Comparison of ENCODE assay signal across 9 mouse cellular contexts in the genomic region with DNA sequence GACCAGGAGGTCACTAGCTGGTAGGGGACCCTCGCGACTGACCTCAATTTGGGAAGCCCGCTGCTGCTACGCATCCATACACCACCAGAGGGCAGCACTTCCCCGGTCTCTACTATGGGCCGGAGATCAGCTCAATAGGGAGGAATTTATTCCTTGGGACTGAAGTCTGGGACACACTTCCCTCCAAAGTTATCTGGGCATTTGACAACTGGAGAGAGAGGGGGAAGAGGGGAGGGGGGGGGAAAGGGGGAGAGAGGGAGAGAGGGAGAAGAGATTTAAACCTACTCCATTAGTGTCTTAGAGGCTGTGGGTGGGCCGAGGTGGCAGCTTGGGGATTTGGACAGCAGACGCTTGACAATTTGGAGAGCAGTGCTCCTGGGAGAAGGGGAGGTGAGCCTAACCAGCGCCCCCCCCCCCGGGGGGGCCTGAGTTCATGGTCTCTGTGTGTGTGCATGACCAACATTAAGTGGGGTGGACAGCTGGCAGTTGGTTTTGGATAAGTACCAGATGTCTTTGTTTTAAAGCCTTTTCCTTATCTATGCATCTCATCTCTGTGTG. TPM values are rescaled to one million over a fixed set of nuclear protein-coding genes. Genes with fewer than 3 reads are reported as not detected.
DNase-seq lines count a peak whose midpoint lies in the region; ATAC-seq and TF ChIP-seq lines count a peak whose summit lies in the region.
"Had no signal": no experiment of that assay in that cellular context is flagged by ENCODE, and none has a peak within 500 bp of the region (broad histone marks: within the 10 kb centered on the region; RNA-seq: fewer than 3 reads in every experiment).

No protein-coding gene starts in this region.

- peak; percentile 54 for DNase-seq in ovary, postnatal 10 days (ENCODE audit: low spot score)
- no peak for DNase-seq in ovary, adult 18-20 months (ENCODE audit: low spot score)
- peak; percentile 14 for DNase-seq in gastrocnemius, postnatal 25 days
- DNase-seq in liver, embryonic 14.5 days (ENCODE audit: low read depth in 3 of 3, low spot score in 3 of 3): no peak
- peak; percentile 71 to 75 for DNase-seq in thymus, postnatal 36 days

- no peaks in the 10 kb centered on the region for H3K36me3 ChIP-seq in kidney, embryonic 16.5 days (ENCODE audit: insufficient read depth, low read length)
- H3K36me3 ChIP-seq in liver, embryonic 14.5 days (replicated peaks; ENCODE audit: control insufficient read depth, insufficient read depth, low read depth): no peaks in the 10 kb centered on the region

- H3K9me3 ChIP-seq in kidney, embryonic 16.5 days (ENCODE audit: low read length): no peaks in the 10 kb centered on the region
- no peaks in the 10 kb centered on the region for H3K9me3 ChIP-seq in liver, embryonic 14.5 days (ENCODE audit: control insufficient read depth, low read length)

- no peak overlapping the region for H3K4me3 ChIP-seq in kidney, embryonic 16.5 days (ENCODE audit: low read length)
- no peak overlapping the region for H3K4me3 ChIP-seq in liver, embryonic 14.5 days (ENCODE audit: insufficient read depth in 1 of 2, low read depth in 2 of 2, low read length in 2 of 2)
- H3K4me3 ChIP-seq in olfactory bulb, adult 2 months (ENCODE audit: insufficient read depth, low read depth, low read length): no peak overlapping the region

- TF ChIP-seq CTCF in liver, embryonic 14.5 days (IDR thresholded peaks at IDR 0.05; ENCODE audit: low read depth): peak; percentile 89
- TF ChIP-seq CTCF in olfactory bulb, adult 2 months (IDR thresholded peaks at IDR 0.05; ENCODE audit: insufficient read depth, low read depth, low read length): peak; percentile 80

- H3K9ac ChIP-seq in kidney, embryonic 16.5 days (replicated peaks; ENCODE audit: low read length): no peak overlapping the region
- H3K9ac ChIP-seq in liver, embryonic 14.5 days (replicated peaks): no peak overlapping the region

- 0 out of 2 replicates have a peak, but pooled peaks cover 10% of the 10 kb centered on the region for H3K27me3 ChIP-seq in kidney, embryonic 16.5 days (ENCODE audit: insufficient read depth, low read length)
- H3K27me3 ChIP-seq in liver, embryonic 14.5 days (ENCODE audit: control insufficient read depth, insufficient read depth, low read length): no peaks in the 10 kb centered on the region

- TF ChIP-seq POLR2A in olfactory bulb, adult 2 months (IDR thresholded peaks at IDR 0.05; ENCODE audit: insufficient read depth, low read depth, low read length): no peak

- H3K4me2 ChIP-seq in kidney, embryonic 16.5 days (replicated peaks; ENCODE audit: low read depth, low read length): no peak overlapping the region
- no peak overlapping the region for H3K4me2 ChIP-seq in liver, embryonic 14.5 days (ENCODE audit: low read depth)

- ATAC-seq in common myeloid progenitor, adult 5-6 weeks (replicated peaks; ENCODE audit: low read depth, poor library complexity, severe bottlenecking): peak; percentile 57
- peak; percentile 25 for ATAC-seq in kidney, embryonic 16.5 days (ENCODE audit: low FRiP score, low TSS enrichment)
- ATAC-seq in liver, embryonic 14.5 days (ENCODE audit: insufficient read depth): no peak

- peaks cover 2% of the 10 kb centered on the region; the same call in 1 of the 2 replicates for H3K4me1 ChIP-seq in kidney, embryonic 16.5 days (ENCODE audit: insufficient read depth, low read length)
- no peaks in the 10 kb centered on the region; a peak in 1 of 4 replicates for H3K4me1 ChIP-seq in liver, embryonic 14.5 days (replicated peaks; ENCODE audit: control insufficient read depth in 2 of 2, insufficient read depth in 2 of 2, low read length in 1 of 2)
- peaks cover 7% of the 10 kb centered on the region for H3K4me1 ChIP-seq in olfactory bulb, adult 2 months (ENCODE audit: control insufficient read depth, insufficient read depth, low read length)

- H3K27ac ChIP-seq in kidney, embryonic 16.5 days (ENCODE audit: low read length): no peak overlapping the region
- no peak overlapping the region for H3K27ac ChIP-seq in liver, embryonic 14.5 days
- H3K27ac ChIP-seq in olfactory bulb, adult 2 months (ENCODE audit: insufficient read depth, low read depth, low read length): no peak overlapping the region

- 10% methylated on average over 10 of the region's 10 CpGs for WGBS in kidney, embryonic 16.5 days
- 12% methylated on average over 10 of the region's 10 CpGs for WGBS in liver, embryonic 14.5 days (ENCODE audit: insufficient replicate concordance)
- WGBS in olfactory bulb, adult 2 months: 9% methylated on average over 10 of the region's 10 CpGs

- no peak for TF ChIP-seq EP300 in liver, embryonic 14.5 days (IDR thresholded peaks at IDR 0.05; ENCODE audit: low read depth)

RNA-seq across cellular contexts. Expression of a gene that starts 14.1 kb away (rescaled TPM):
- not detected in 2 replicates for total RNA-seq in common myeloid progenitor, adult 5-6 weeks (2017)
- not detected for total RNA-seq in gastrocnemius, postnatal 25 days (2021)
- polyA plus RNA-seq in kidney, embryonic 16.5 days (2015; fragmentation: Nextera tagmentation; extraction: Ambion mirVana): not detected in 2 replicates
- not detected in 2 replicates for polyA plus RNA-seq in liver, embryonic 14.5 days (2012; rRNA removed)
- polyA plus RNA-seq in liver, embryonic 14.5 days (2014; fragmentation: Nextera tagmentation; extraction: Ambion mirVana): not detected in 2 replicates
- polyA plus RNA-seq in olfactory bulb, adult 2 months (2012; ENCODE audit: insufficient read depth, insufficient read length, low replicate concordance, missing spikeins): not detected in 2 replicates
- polyA plus RNA-seq: neural tube, embryonic 14.5 days had no signal

RNA-seq across cellular contexts. Expression of a gene that starts 47.2 kb away (rescaled TPM):
- 18.8 and 25.9 TPM in 2 replicates for total RNA-seq in common myeloid progenitor, adult 5-6 weeks (2017)
- total RNA-seq in gastrocnemius, postnatal 25 days (2021): under 1 TPM; 0.56 to 0.70 TPM
- polyA plus RNA-seq in kidney, embryonic 16.5 days (2015; fragmentation: Nextera tagmentation; extraction: Ambion mirVana): 23.7 and 27.0 TPM in 2 replicates
- 28.7 and 33.7 TPM in 2 replicates for polyA plus RNA-seq in liver, embryonic 14.5 days (2012; rRNA removed)
- polyA plus RNA-seq in liver, embryonic 14.5 days (2014; fragmentation: Nextera tagmentation; extraction: Ambion mirVana): 30.8 and 33.5 TPM in 2 replicates
- not detected in 2 replicates for polyA plus RNA-seq in olfactory bulb, adult 2 months (2012; ENCODE audit: insufficient read depth, insufficient read length, low replicate concordance, missing spikeins)

Comparison
In these comparisons a context has a peak if more than half of its experiments do, and no peak if none do; other contexts are left out.
1. DNase-seq: peak in ovary, postnatal 10 days (single experiment), gastrocnemius, postnatal 25 days (single experiment) and thymus, postnatal 36 days (2 of 2); none in ovary, adult 18-20 months (single experiment) and liver, embryonic 14.5 days (0 of 3).
2. RNA of a gene that starts 47.2 kb away (polyA plus RNA-seq): 28.7 to 33.7 TPM in liver, embryonic 14.5 days and 23.7 to 27.0 TPM in kidney, embryonic 16.5 days; not detected in olfactory bulb, adult 2 months; every median in the first group is over 10 times any median in the second.